Mouse (Mus musculus): ENCODE data around the gene Mbtps2.

- TF ChIP-seq POLR2A (IDR thresholded peaks at IDR 0.05; ENCODE audit: control insufficient read depth, low read depth, low read length), result no peak
- TF ChIP-seq CTCF (IDR thresholded peaks at IDR 0.05; ENCODE audit: control insufficient read depth, insufficient read depth, insufficient replicate concordance, low read depth, low read length), result no peak
Observed at GRCm38 (mm10) chrX:157596802-157597201, 1.7 kb downstream of the Mbtps2 start.
